Mouse (Mus musculus): ENCODE results near the gene Ccdc124.

Ccdc124 gene

GRCm38 (mm10) chr8:70871195-70871807 is 2.4 kb downstream of the Ccdc124 start:
- DNase-seq (ENCODE audit: extremely low spot score, low spot score) = no peak

DNA sequence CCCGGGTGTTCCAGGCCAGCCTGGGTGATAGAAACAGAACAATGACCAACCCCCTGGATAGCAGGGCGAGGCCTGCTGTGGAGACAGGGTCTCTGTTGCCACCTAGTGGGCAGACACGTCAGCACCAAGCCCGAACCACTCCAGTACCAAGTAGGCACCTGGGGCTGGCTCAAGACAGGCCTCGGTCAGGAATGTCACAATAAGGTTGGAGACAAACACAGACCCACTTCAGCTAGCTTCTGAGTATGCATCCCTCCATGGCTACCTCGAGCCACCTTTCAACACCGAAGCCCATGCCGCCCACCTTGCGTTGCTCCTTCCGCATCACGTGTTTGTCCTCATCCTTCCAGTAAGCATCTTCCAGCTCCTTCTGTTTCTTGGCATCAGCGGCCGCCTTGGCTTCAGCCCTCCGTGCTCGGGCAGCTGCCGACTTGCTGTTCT is 4.1 kb downstream of the Ccdc124 start:
- DNase-seq (ENCODE audit: extremely low spot score, low spot score) = peak; percentile 73

DNA sequence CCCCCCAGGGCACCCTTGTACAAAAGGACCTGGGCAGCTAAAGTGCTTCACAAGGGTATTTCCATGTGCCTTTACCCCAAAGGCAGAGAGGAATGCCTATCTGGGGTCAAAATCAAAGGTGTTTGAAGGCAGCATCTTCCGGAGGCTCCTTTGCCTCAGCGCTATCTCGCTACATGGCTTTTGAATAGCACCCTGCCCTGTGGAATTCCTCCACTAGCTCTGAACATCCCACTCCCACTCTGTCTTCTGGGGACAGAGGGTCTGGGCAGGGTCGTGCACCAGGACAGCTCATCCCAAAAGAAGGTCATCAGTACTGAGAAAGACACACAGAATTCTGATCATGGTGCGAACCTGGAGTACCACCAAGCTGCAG is 4.5 kb downstream of the Ccdc124 start:
- DNase-seq (ENCODE audit: extremely low spot score, low spot score) = peak; percentile 47

DNA sequence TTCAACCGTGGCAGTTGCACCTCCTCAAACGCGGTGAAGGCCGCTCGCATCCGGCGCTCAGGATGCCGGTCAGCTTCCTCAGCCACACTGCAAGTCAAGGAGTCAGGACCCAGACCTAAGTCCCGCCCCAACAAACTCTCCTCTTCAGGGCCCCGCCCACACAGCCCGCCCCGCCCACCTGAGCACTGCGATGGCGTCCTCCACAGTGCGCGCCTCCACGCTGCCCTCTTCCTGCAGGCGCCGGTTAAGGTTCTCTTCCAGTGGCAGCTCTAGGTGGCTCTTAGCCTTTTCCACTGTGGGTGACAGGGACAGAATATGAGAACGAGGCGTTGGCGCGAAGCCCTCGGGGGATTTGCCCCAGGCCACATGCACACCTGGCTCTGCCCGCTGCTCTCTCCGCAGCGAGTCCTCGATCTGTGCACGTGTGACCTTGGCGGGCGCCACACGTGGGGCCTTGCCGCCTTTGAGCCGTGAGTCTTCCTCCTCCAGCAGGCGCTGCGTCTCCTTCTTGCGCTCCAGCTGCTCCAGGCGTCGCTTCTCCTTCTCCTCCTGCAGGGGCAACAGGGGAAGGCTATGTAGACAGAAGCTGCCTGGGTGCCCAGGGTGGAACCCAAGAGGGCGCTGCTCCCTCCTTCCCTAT is 5.1 kb downstream of the Ccdc124 start:
- peak; percentile 66 for DNase-seq (ENCODE audit: extremely low spot score, low spot score)

DNA sequence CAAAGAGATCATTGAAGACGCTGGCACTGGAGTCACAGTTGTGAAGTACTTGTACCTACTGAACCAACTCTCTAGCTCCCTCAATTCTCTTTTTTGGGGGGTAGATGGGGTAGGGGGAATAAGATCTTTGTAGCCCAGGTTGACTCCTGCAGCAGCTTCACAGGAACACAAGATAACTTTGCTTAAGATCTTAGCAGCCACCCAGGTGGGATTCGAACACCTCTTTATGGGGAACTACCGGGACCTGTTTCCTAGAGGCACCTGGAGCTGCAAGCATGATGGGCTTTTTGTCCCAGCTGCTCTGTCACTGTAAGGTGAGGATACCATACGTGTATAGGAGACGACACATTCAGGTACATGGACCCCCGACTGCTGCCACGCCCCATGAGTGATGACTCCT is 7.2 kb downstream of the Ccdc124 start:
- DNase-seq (ENCODE audit: extremely low spot score, low spot score) = no peak

- no peak for DNase-seq (ENCODE audit: extremely low spot score, low spot score)
Observed at GRCm38 (mm10) chr8:70866001-70866520, 7.7 kb downstream of the Ccdc124 start.

- peak; percentile 100 for DNase-seq (ENCODE audit: extremely low spot score, low spot score)
Observed at GRCm38 (mm10) chr8:70865350-70866000, 8.3 kb downstream of the Ccdc124 start.

GRCm38 (mm10) chr8:70864712-70865221 is 9.0 kb downstream of the Ccdc124 start:
- peak; percentile 79 for DNase-seq (ENCODE audit: extremely low spot score, low spot score)

DNA sequence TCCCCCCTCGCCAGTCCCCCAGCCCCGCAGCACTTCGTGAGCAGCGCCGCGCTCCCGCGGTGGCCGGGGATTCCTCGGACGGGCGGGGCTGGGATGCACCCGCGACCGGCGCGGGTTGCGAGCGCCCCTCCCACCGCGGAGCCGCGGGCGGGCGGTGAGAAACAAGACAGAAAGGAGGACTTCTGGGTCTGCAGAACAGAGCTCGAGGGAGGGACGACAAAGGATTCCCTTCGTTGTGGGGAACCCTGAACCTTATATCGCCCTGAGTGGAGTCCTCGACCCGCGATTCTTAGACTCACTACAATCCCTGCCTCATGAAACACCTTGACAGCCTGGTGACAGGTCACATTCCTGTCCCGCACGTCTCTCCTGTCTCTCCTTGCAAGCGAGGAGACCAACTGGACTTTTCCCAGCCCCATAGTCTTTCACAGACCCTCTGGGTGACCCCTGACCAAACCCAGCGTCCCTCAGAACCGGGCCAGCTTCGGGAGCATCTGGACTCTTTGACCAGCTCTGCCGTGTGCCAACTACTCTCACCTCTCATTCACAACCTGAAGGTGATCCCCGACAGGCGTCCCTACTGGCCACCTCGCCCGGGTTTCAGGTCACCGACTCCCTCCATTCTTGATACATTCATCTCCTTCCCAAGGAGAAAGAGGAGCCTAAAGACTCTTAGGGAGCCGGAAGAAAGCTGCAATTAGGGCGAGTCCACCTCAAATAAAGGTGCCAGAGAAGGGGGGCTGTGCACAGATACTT is 9.6 kb downstream of the Ccdc124 start:
- peak; percentile 61 for DNase-seq (ENCODE audit: extremely low spot score, low spot score)

GRCm38 (mm10) chr8:70862824-70863641 is 10.7 kb downstream of the Ccdc124 start, which contains the start of gene Kcnn1:
Gene Kcnn1, minus strand, starts transcription at chr8:70863258.
- DNase-seq (ENCODE audit: extremely low spot score, low spot score) = peak; percentile 65

DNA sequence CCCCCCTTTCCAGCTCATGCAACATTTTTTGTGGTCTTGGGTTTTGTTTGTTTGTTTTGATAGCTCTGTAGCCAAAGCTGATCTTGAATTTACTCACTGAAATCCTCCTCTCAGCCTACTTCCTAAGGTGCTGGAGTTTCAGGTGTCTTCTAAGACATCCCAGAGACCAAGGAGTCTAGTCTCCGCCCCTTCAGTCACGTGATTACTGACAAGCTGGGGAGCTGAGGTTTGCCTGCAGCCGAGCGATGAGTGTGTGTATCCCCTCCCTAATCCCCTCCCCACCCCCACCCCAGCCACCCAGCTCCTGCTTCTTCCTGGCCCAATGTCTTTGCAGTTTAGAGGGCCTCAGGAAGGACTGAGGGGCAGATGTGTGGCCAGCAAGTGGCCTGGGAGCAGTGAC is 16.2 kb downstream of the Ccdc124 start:
- no peak for DNase-seq (ENCODE audit: extremely low spot score, low spot score)

GRCm38 (mm10) chr8:70856541-70857197 is 17.1 kb downstream of the Ccdc124 start:
- DNase-seq (ENCODE audit: extremely low spot score, low spot score) = peak; percentile 67

GRCm38 (mm10) chr8:70856028-70856427 is 17.7 kb downstream of the Ccdc124 start:
- no peak for DNase-seq (ENCODE audit: extremely low spot score, low spot score)

DNA sequence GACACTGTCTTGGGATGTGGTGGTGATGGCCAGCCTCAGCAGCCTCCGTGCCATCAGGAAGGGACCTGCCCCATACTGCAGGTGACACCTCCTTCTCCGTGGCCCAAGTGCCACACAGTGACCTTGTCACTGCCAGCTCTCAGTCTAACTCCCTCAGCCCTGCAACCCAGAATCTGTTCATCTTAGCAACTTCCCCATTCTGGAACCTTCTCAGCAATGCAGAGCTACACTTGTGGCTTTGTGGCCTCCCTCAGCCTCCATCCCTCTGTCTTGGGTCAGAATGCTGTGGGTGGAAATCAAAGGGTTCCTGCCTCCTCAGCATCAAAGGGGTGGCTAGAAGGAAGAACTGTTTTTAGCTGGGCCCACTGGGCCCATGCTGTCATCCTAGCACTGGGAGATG is 19.9 kb downstream of the Ccdc124 start:
- DNase-seq (ENCODE audit: extremely low spot score, low spot score) = no peak

- DNase-seq (ENCODE audit: extremely low spot score, low spot score) = no peak
Observed at GRCm38 (mm10) chr8:70852595-70853231, 21.0 kb downstream of the Ccdc124 start.

DNA sequence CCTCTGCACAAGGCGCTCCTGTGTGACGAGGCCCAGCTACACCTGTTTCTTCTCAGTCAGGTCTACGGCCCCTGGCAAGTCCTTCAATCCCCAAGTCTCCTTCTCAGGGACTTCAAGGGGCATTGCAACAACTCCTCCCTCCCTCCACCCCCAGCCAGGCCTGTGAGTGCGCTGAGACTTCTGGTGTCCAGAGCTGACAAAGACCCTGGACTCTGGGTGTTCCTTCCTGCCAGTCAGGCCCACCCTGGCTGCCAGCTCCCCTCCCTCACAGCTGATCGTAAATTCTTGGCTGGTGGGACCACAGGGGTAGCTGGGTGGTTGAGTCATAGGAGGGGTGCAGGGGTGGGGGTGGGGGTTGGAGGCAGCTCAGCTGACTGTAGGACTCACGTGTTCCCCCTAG is 21.9 kb downstream of the Ccdc124 start:
- no peak for DNase-seq (ENCODE audit: extremely low spot score, low spot score)

DNA sequence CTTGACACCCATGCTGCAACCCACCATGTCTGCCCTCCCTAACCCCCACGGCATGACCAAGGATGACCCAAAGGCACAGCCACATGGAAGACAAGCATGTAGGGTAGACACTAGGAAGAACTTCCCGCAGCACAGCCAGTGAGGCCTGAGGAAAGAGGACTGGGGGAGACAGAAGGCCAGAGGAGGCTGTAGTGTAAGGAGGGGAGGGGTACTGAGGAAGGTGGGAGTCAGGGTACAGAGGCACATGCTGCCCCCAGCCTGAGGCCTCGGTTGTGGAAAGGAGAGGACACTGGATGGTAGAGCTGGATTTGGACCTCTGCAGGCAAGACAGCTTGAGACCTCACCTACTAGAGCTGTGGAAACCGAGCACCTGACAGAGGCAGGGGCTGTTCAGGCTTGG is 22.8 kb downstream of the Ccdc124 start:
- DNase-seq (ENCODE audit: extremely low spot score, low spot score) = no peak

DNA sequence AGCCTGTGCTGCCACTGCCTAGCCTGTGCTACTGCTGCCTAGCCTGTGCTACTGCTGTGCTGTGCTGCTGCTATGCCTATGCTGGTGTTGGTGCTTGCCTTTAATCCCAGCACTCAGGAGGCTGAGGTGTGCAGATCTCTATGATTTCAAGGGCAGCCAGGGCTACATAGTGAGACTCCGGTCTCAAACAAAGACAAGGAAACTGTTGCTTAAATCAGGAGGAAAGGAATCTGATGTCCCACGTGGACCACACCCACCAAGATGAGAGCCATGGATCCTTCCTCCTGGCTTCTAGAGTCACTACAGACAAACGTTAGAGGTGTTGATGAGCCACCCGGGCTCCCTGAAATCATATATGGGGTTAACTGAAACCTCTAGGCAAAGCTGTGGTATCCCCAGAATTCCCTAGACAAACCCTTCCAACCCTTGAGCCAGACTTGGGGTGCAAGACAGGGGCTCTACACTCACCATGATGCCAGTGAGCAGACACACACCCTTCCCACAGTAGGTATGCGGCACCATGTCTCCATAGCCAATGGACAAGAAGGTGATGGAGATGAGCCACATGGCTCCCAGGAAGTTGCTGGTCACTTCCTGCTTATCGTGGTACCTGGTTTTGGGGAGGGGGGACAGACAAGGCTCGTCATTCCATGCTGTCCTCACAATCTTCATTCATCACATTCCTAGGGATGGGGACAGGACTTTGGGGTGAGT is 23.4 kb downstream of the Ccdc124 start:
- no peak for DNase-seq (ENCODE audit: extremely low spot score, low spot score)
